Mouse (Mus musculus): ENCODE data around the gene Ccno. TPM values are rescaled to one million over a fixed set of nuclear protein-coding genes. Genes with fewer than 3 reads are reported as not detected.

Gene Ccno
- polyA plus RNA-seq, 1 experiment from 2014 or later = not detected

- H3K79me2 ChIP-seq (ENCODE audit: inconsistent target) = no peaks in the 10 kb centered on the region
- H3K27ac ChIP-seq = no peak overlapping the region
- WGBS (ENCODE audit: missing documents) = 3% methylated on average over 7 of the region's 7 CpGs
- no peak overlapping the region for H3K4me3 ChIP-seq (ENCODE audit: inconsistent target)
- no peaks in the 10 kb centered on the region for H3K36me3 ChIP-seq (ENCODE audit: inconsistent target)
These were observed 43.7 kb downstream of the Ccno start for GRCm38 (mm10) chr13:113031351-113031750.

- no peak overlapping the region for H3K27ac ChIP-seq
- H3K79me2 ChIP-seq (ENCODE audit: inconsistent target) = no peaks in the 10 kb centered on the region
- H3K36me3 ChIP-seq (ENCODE audit: inconsistent target) = no peaks in the 10 kb centered on the region
- H3K4me3 ChIP-seq (ENCODE audit: inconsistent target) = no peak overlapping the region
- WGBS (ENCODE audit: missing documents) = 1% methylated on average over 40 of the region's 40 CpGs
These were observed 44.4 kb downstream of the Ccno start for GRCm38 (mm10) chr13:113031792-113032571.

- Histone ChIP-seq H3K27ac (no peak overlapping the region), H3K79me2 (ENCODE audit: inconsistent target) (no peaks in the 10 kb centered on the region), H3K4me3 (ENCODE audit: inconsistent target) (no peak overlapping the region), H3K36me3 (ENCODE audit: inconsistent target) (no peaks in the 10 kb centered on the region)
These were observed 45.2 kb downstream of the Ccno start for GRCm38 (mm10) chr13:113032831-113033230.

- 4% methylated on average over 11 of the region's 11 CpGs for WGBS (ENCODE audit: missing documents)
- Histone ChIP-seq H3K79me2 (ENCODE audit: inconsistent target) (no peaks in the 10 kb centered on the region), H3K27ac (no peak overlapping the region), H3K4me3 (ENCODE audit: inconsistent target) (no peak overlapping the region), H3K36me3 (ENCODE audit: inconsistent target) (no peaks in the 10 kb centered on the region)
These were observed 46.8 kb downstream of the Ccno start for GRCm38 (mm10) chr13:113034271-113034886.

- Histone ChIP-seq H3K36me3 (ENCODE audit: inconsistent target) (no peaks in the 10 kb centered on the region), H3K4me3 (ENCODE audit: inconsistent target) (peak within 1 kb of the TSS; percentile 26; the same call in 1 of the 2 replicates), H3K79me2 (ENCODE audit: inconsistent target) (no peaks in the 10 kb centered on the region), H3K27ac (no peak within 1 kb of the TSS)
- 0% methylated on average over 46 of the region's 46 CpGs for WGBS (ENCODE audit: missing documents)
These were observed 47.4 kb downstream of the Ccno start, which contains the start of gene Cdc20b for GRCm38 (mm10) chr13:113034950-113035421. Gene Cdc20b, plus strand, starts transcription at chr13:113035111.

- Histone ChIP-seq H3K79me2 (ENCODE audit: inconsistent target) (no peaks in the 10 kb centered on the region), H3K27ac (no peak overlapping the region), H3K4me3 (ENCODE audit: inconsistent target) (no peak overlapping the region), H3K36me3 (ENCODE audit: inconsistent target) (no peaks in the 10 kb centered on the region)
- whole genome bisulfite sequencing (ENCODE audit: missing documents) = 0% methylated on average over 4 of the region's 4 CpGs
These were observed 48.2 kb downstream of the Ccno start for GRCm38 (mm10) chr13:113035852-113036251.

Other genes starting within 250 kb of the Ccno start
- gene Plpp1, start 187.0 kb upstream of the Ccno start, polyA plus RNA-seq (2018) = 0.39 to 1.2 TPM (median 0.46 TPM) in 3 replicates
- gene Mtrex, start 60.4 kb upstream of the Ccno start, polyA plus RNA-seq (2018) = 27.0 to 43.6 TPM (median 39.7 TPM) in 3 replicates
- gene Dhx29, start 60.3 kb upstream of the Ccno start, polyA plus RNA-seq (2018) = 8.2 to 17.3 TPM (median 15.4 TPM) in 3 replicates
- gene Mcidas, start 6.0 kb downstream of the Ccno start, polyA plus RNA-seq (2018) = not detected in 3 replicates
- gene Cdc20b, start 47.3 kb downstream of the Ccno start, polyA plus RNA-seq (2018) = not detected in 3 replicates
- not detected in 3 replicates for gene Gpx8, start 58.6 kb downstream of the Ccno start, polyA plus RNA-seq (2018)
- not detected in 3 replicates for gene Gzma, start 113.2 kb downstream of the Ccno start, polyA plus RNA-seq (2018)
- gene Esm1, start 221.9 kb downstream of the Ccno start, polyA plus RNA-seq (2018) = 0.22 TPM in 1 of 3 replicates, not detected in the others
- not detected in 3 replicates for gene Gzmk, start 238.1 kb downstream of the Ccno start, polyA plus RNA-seq (2018)